Mouse (Mus musculus) stomach, embryonic 15.5 days (tissue): ENCODE results near the gene Wnt5b. TPM values are rescaled to one million over a fixed set of nuclear protein-coding genes. Genes with fewer than 3 reads are reported as not detected.
"Not testable (repeated sequence)": the region's sequence is repeated elsewhere in the genome, so short reads cannot be mapped to it uniquely, and the experiment has no call there.

ENCODE experiments used
- ATAC-seq: fragments of 200-750 bp; cut with Nextera tagmentation; 2 replicates; pipeline ENCODE4 v1.8.0; 2017; ENCODE audit warnings: low read depth, moderate number of reproducible peaks, moderate TSS enrichment; ENCODE audit not compliant: insufficient read depth, low FRiP score
- H3K27ac ChIP-seq: fragments of 300-500 bp; sonication (generic); 2 replicates; pipeline ENCODE4 v1.5.1; 2015; ENCODE audit warnings: mild to moderate bottlenecking, inconsistent platforms
- H3K27me3 ChIP-seq: fragments of 300-500 bp; sonication (generic); replicated peaks from 2 replicates; pipeline ENCODE4 v1.6.1; 2015; ENCODE audit warnings: inconsistent platforms
- H3K36me3 ChIP-seq: fragments of 300-500 bp; sonication (generic); 2 replicates; pipeline ENCODE4 v1.6.1; 2015; ENCODE audit warnings: inconsistent platforms
- H3K4me1 ChIP-seq: fragments of 300-500 bp; sonication (generic); 2 replicates; pipeline ENCODE4 v1.6.1; 2015; ENCODE audit warnings: inconsistent platforms
- H3K4me2 ChIP-seq: fragments of 300-500 bp; sonication (generic); 2 replicates; pipeline ENCODE4 v1.6.1; 2015; ENCODE audit warnings: mild to moderate bottlenecking, inconsistent platforms
- H3K4me3 ChIP-seq: fragments of 300-500 bp; sonication (generic); replicated peaks from 2 replicates; pipeline ENCODE4 v1.5.1; 2015; ENCODE audit warnings: inconsistent platforms
- H3K9ac ChIP-seq: fragments of 300-500 bp; sonication (generic); 2 replicates; pipeline ENCODE4 v1.6.1; 2015; ENCODE audit warnings: inconsistent platforms
- H3K9me3 ChIP-seq: fragments of 300-500 bp; sonication (generic); 2 replicates; pipeline ENCODE4 v1.6.1; 2016; ENCODE audit warnings: inconsistent platforms
- WGBS: fragments of 180-500 bp; shearing (Covaris S2); methylation state at CpG from one replicate; pipeline ENCODE4 v1.1.7; 2015; 5-methylcytosine and 5-hydroxymethylcytosine counted together
- polyA plus RNA-seq: library from polyadenylated mRNA; unstranded; fragments of >200 nt; fragmentation: Nextera tagmentation; extraction: Ambion mirVana; gene quantifications from 2 replicates; pipeline ENCODE4 v1.2.1, GENCODE M21; 2015

Wnt5b gene
- polyA plus RNA-seq, 1 experiment from 2014 or later: 10.4 TPM

GRCm38 (mm10) chr6:119492630-119493014, 51.5 kb downstream of the Wnt5b start:
- H3K27ac ChIP-seq: no peak overlapping the region
- no peak for ATAC-seq
- H3K4me2 ChIP-seq: no peak overlapping the region
- H3K9me3 ChIP-seq: no peaks in the 10 kb centered on the region
- no peaks in the 10 kb centered on the region for H3K27me3 ChIP-seq
- WGBS: 44% methylated on average over 7 of the region's 7 CpGs
- H3K9ac ChIP-seq: no peak overlapping the region
- H3K36me3 ChIP-seq: no peaks in the 10 kb centered on the region
- H3K4me3 ChIP-seq: no peak overlapping the region
- H3K4me1 ChIP-seq: peaks cover 6% of the 10 kb centered on the region; the same call in 1 of the 2 replicates

- Histone ChIP-seq H3K9ac (no peak overlapping the region), H3K27me3 (no peaks in the 10 kb centered on the region), H3K36me3 (no peaks in the 10 kb centered on the region), H3K9me3 (no peaks in the 10 kb centered on the region), H3K4me1 (peaks cover 6% of the 10 kb centered on the region; the same call in 1 of the 2 replicates), H3K4me2 (no peak overlapping the region), H3K4me3 (no peak overlapping the region), H3K27ac (no peak overlapping the region)
- no peak for ATAC-seq
- WGBS: 60% methylated on average over 9 of the region's 9 CpGs
Observed at GRCm38 (mm10) chr6:119491997-119492629, 52.0 kb downstream of the Wnt5b start.

DNA sequence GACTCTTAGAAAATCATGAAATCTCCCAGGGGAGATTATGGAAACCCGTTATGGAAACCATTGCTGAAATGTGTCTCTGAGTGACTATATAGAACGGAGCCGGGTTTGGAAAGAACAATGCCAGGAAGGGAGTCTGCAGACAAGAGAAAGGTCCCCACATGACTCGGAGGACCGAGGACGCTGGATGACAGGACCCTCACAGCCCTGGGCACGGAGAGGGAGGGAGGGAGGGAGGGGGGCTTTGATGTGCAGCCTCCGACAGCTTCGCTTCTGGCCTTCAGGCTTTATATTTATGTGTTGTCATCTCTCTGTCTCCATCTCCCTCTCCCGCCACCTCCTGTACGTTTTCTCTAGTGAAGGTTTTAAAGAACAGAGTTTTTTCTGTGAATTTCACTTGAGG, 53.1 kb downstream of the Wnt5b start:
- 59% methylated on average over 11 of the region's 11 CpGs for WGBS
- Histone ChIP-seq H3K4me2 (no peak overlapping the region), H3K9ac (no peak overlapping the region)

DNA sequence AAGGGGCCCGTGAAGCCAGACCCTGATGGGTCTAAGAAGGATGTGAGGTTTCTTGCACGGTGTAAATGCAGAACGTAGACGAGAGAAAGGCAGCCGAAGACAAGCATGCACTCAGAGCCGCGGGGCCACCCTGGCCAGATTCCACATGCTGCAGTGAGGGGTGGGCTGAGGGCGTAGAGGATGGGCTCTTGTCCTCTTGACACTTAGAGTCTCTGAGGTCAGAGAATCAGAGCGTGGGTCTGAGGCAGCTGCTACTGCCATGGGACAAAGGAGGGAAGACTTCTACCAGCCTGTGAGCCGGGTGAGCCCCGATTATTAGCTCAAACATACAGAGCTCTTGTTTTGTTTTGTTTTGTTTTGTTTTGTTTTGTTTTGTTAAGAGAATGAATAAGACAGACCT, 53.6 kb downstream of the Wnt5b start:
- no peak for ATAC-seq
- 33% methylated on average over 11 of the region's 11 CpGs for WGBS
- Histone ChIP-seq H3K9me3 (no peaks in the 10 kb centered on the region), H3K4me2 (no peak overlapping the region), H3K27me3 (no peaks in the 10 kb centered on the region), H3K9ac (no peak overlapping the region), H3K4me3 (no peak overlapping the region), H3K4me1 (peaks cover 6% of the 10 kb centered on the region; the same call in 1 of the 2 replicates), H3K27ac (no peak overlapping the region), H3K36me3 (no peaks in the 10 kb centered on the region)

More for the DNA sequence above, 53.1 kb downstream of the Wnt5b start:
- Histone ChIP-seq H3K27ac (no peak overlapping the region), H3K4me3 (no peak overlapping the region), H3K9me3 (no peaks in the 10 kb centered on the region), H3K4me1 (peaks cover 6% of the 10 kb centered on the region; the same call in 1 of the 2 replicates), H3K27me3 (no peaks in the 10 kb centered on the region), H3K36me3 (no peaks in the 10 kb centered on the region)
- no peak for ATAC-seq

DNA sequence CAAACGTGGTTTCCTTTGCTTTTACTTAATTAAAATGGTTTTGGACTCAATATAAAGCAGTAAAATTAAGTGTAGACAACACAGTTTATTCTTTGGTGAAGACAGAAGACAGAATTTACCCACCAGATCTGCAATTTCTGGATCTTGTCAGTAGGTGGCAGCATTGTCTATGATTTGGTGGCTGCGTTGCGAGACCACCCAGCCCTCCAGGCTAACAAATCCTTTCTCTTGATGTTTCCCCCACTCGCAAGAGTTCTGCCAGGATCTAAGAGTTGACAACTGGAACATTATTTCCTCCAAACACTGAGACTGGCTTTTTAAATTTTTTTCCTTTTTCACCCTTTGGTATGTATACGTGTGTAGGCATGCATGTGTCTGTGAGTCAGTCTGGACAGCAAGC, 54.4 kb downstream of the Wnt5b start:
- H3K4me3 ChIP-seq: no peak overlapping the region; the same call in 1 of the 2 replicates
- no peak overlapping the region for H3K27ac ChIP-seq
- no peaks in the 10 kb centered on the region for H3K36me3 ChIP-seq
- peaks cover 8% of the 10 kb centered on the region; the same call in 1 of the 2 replicates for H3K4me1 ChIP-seq
- peak overlapping the region; percentile 24; the same call in 1 of the 2 replicates for H3K4me2 ChIP-seq
- H3K9me3 ChIP-seq: no peaks in the 10 kb centered on the region
- no peak overlapping the region for H3K9ac ChIP-seq
- no peak for ATAC-seq
- H3K27me3 ChIP-seq: no peaks in the 10 kb centered on the region
- 7% methylated on average over 5 of the region's 5 CpGs for WGBS

- ATAC-seq: no peak
- 87% methylated on average over 9 of the region's 9 CpGs for WGBS
- Histone ChIP-seq H3K4me2 (no peak overlapping the region), H3K9me3 (no peaks in the 10 kb centered on the region), H3K4me3 (no peak overlapping the region), H3K9ac (no peak overlapping the region), H3K27ac (no peak overlapping the region), H3K27me3 (no peaks in the 10 kb centered on the region), H3K4me1 (peaks cover 15% of the 10 kb centered on the region), H3K36me3 (no peaks in the 10 kb centered on the region)
Observed at GRCm38 (mm10) chr6:119487619-119488018, 56.5 kb downstream of the Wnt5b start.

DNA sequence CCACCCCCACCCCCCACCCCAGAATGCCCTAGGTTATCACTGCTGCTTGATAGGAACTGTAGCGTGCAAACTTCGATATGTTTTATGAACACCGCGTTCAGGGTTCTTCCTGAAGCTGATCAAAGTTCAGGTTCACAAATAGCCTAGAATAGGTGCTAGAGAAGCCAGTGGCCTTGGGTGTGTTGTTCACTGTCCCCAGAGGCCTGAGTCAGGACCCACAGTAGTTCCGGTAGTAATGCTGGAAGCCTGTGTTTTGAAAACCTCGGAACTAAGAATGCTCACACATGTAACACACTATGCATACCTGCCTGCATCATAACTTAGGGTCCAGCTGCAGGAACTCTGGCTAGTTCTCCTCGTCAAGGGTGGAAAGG, 57.1 kb downstream of the Wnt5b start:
- Histone ChIP-seq H3K9ac (no peak overlapping the region), H3K4me3 (no peak overlapping the region), H3K9me3 (no peaks in the 10 kb centered on the region), H3K36me3 (no peaks in the 10 kb centered on the region), H3K4me1 (peaks cover 15% of the 10 kb centered on the region), H3K4me2 (no peak overlapping the region), H3K27ac (no peak overlapping the region), H3K27me3 (no peaks in the 10 kb centered on the region)
- ATAC-seq: 0 out of 2 replicates have a peak, but pooled peaks have one; percentile 1
- WGBS: 81% methylated on average over 7 of the region's 7 CpGs

DNA sequence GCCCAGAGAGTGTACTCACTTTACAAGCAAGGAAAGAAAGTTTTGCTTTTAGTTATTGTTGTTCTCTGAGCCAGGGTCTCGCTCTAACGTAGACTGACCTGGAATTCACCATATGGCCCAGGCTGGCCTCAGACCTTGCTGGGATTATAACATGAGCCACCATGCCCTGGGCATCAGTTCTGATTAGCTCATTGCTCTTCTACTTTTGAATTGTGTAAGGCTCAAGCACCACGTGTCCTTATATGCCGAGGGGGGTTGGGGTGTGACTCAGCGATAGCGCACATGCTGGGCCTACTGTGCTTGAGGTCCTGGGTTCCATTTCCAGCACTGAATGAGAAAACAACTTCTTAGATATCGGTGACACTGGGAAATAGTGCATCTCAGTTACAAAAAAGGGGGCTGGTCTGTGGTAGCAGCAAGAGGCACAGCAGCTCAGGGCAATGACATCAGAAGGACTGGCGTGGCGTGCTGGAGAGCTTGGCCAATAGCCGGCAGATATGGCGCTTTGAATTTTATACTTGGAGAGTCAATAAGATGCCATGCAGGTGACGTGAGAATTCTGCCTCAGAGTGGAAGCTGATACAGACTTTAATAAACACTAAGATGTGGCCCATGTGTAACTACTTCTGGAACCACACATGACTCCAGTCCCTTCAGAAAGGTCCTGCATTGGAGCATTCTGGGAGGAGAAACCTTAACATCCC, 57.6 kb downstream of the Wnt5b start:
- Histone ChIP-seq H3K4me3 (no peak overlapping the region), H3K4me1 (peaks cover 15% of the 10 kb centered on the region), H3K27ac (no peak overlapping the region; the same call in 1 of the 2 replicates), H3K27me3 (no peaks in the 10 kb centered on the region), H3K9me3 (no peaks in the 10 kb centered on the region), H3K9ac (no peak overlapping the region), H3K4me2 (no peak overlapping the region), H3K36me3 (no peaks in the 10 kb centered on the region)
- ATAC-seq: no peak
- WGBS: 81% methylated on average over 12 of the region's 12 CpGs

DNA sequence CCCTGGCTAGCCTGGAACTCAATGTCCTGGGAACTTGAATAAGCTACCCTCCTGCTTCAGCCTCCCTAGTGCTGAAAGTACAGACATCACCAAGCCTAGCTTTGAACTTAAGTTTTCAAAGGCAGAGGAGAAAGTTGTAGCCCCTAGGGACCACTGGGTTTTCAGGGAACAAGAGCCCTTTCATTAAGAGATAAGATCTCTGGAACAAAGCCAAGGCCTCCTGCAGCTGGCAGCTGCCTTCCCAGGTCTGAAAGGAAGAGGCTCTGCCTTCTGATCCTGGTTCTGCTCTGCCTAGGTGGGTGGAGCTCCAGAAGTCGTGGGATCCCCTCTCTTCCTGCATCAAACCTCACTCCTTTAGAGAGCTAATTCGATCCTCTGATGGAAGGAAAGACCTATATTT, 58.7 kb downstream of the Wnt5b start:
- no peak overlapping the region for H3K9ac ChIP-seq
- H3K9me3 ChIP-seq: no peaks in the 10 kb centered on the region
- no peaks in the 10 kb centered on the region for H3K36me3 ChIP-seq
- H3K27me3 ChIP-seq: no peaks in the 10 kb centered on the region
- no peak overlapping the region for H3K27ac ChIP-seq
- no peak overlapping the region for H3K4me2 ChIP-seq
- no peak for ATAC-seq
- H3K4me1 ChIP-seq: peaks cover 24% of the 10 kb centered on the region
- WGBS: 12% methylated on average over 2 of the region's 2 CpGs
- H3K4me3 ChIP-seq: no peak overlapping the region

DNA sequence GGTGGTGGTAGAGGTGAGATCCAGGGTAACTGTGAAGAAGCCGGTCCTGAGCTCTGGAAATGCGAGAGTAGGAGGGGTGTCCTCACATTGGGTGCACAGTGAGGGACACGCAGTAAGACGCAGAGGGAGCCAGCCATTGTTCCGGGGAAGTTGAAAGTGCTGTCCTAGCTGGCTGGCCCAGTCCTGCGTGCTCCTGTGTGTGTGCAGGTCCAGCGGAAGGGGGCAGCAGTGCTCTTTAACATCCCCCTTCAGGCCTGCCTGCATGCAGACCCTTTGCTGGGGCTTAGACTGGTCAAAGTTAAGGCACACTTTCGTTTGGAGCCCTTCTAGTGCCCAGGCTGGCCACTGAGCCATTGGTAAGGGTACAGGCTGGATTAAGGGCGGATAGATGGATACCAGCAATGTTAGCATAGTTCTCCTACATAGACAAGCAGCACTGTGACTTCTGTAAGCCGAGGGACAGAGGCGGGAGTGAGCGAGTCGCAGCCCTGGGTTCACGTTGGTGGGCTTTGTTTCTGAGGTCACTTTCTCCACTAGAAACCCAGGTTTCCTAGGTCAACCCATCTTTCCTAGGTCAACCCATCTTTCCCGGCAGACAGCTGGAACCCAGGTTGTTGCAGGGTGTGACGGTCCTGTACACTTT, 61.1 kb downstream of the Wnt5b start:
- 43% methylated on average over 16 of the region's 16 CpGs for WGBS
- H3K4me2 ChIP-seq: peak overlapping the region; percentile 97
- H3K36me3 ChIP-seq: no peaks in the 10 kb centered on the region
- H3K27ac ChIP-seq: no peak overlapping the region
- peaks cover 23% of the 10 kb centered on the region for H3K4me1 ChIP-seq
- H3K9ac ChIP-seq: no peak overlapping the region
- no peak for ATAC-seq
- no peaks in the 10 kb centered on the region for H3K27me3 ChIP-seq
- H3K4me3 ChIP-seq: peak overlapping the region; percentile 14; the same call in 1 of the 2 replicates
- H3K9me3 ChIP-seq: no peaks in the 10 kb centered on the region

GRCm38 (mm10) chr6:119481741-119482390, 62.3 kb downstream of the Wnt5b start:
- peak overlapping the region; percentile 97 for H3K4me2 ChIP-seq
- peaks cover 31% of the 10 kb centered on the region for H3K4me1 ChIP-seq
- H3K36me3 ChIP-seq, ATAC-seq, H3K9me3 ChIP-seq, H3K27me3 ChIP-seq, H3K27ac ChIP-seq, H3K9ac ChIP-seq: not testable (repeated sequence)
- peak overlapping the region; percentile 32 for H3K4me3 ChIP-seq
- 7% methylated on average over 10 of the region's 10 CpGs for WGBS
